25 mouse cellular contexts compared by ENCODE assay signal in the genomic region with DNA sequence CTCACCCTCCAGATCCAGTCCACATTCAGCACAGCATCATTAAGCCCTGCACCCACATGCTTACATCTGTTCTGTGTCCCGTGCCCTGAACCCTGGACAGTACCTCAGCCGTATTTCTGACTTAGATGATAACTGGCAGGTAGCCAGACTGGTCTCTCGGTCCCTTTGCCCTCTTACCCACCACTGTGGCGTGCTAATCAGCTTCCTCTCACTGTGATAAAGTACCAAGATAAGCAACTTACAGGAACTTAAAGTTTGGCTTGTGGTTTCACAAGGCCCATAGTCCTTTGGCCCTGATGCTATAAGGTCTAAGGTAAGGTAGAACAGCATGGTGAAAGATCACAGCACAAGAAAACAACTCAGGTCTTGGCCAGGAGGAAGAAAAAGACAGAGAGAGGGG. TPM values are rescaled to one million over a fixed set of nuclear protein-coding genes. Genes with fewer than 3 reads are reported as not detected.
DNase-seq lines count a peak whose midpoint lies in the region; ATAC-seq and TF ChIP-seq lines count a peak whose summit lies in the region.
"Had no signal": no experiment of that assay in that cellular context is flagged by ENCODE, and none has a peak within 500 bp of the region (broad histone marks: within the 10 kb centered on the region; RNA-seq: fewer than 3 reads in every experiment).

No protein-coding gene starts in this region.

- no peak for TF ChIP-seq CTCF in stomach, postnatal 0 days (IDR thresholded peaks at IDR 0.05; ENCODE audit: low read depth)
- no peak for TF ChIP-seq CTCF in hindbrain, postnatal 0 days (IDR thresholded peaks at IDR 0.05; ENCODE audit: low read depth)

- H3K27ac ChIP-seq in stomach, postnatal 0 days (replicated peaks): no peak overlapping the region
- no peak overlapping the region for H3K27ac ChIP-seq in hindbrain, postnatal 0 days
- H3K27ac ChIP-seq in neural tube, embryonic 15.5 days (replicated peaks): no peak overlapping the region
- H3K27ac ChIP-seq: embryonic facial prominence, embryonic 15.5 days; heart, embryonic 13.5 days; hindbrain, embryonic 14.5 days; limb, embryonic 10.5 days; neural tube, embryonic 13.5 days had no signal

- no peak overlapping the region for H3K4me2 ChIP-seq in stomach, postnatal 0 days (replicated peaks; ENCODE audit: low read depth)
- H3K4me2 ChIP-seq in hindbrain, postnatal 0 days (ENCODE audit: low read depth, low read length): no peak overlapping the region
- H3K4me2 ChIP-seq in neural tube, embryonic 15.5 days: no peak overlapping the region
- H3K4me2 ChIP-seq: embryonic facial prominence, embryonic 15.5 days; heart, embryonic 13.5 days; hindbrain, embryonic 14.5 days; neural tube, embryonic 13.5 days had no signal

- H3K9ac ChIP-seq in stomach, postnatal 0 days (ENCODE audit: low read length): no peak overlapping the region
- no peak overlapping the region for H3K9ac ChIP-seq in hindbrain, postnatal 0 days (replicated peaks; ENCODE audit: low read length)
- no peak overlapping the region for H3K9ac ChIP-seq in neural tube, embryonic 15.5 days (replicated peaks)
- H3K9ac ChIP-seq: embryonic facial prominence, embryonic 15.5 days; heart, embryonic 13.5 days; hindbrain, embryonic 14.5 days; neural tube, embryonic 13.5 days had no signal

- peak; percentile 57 for ATAC-seq in activated CD4-positive, CD25-positive, alpha-beta regulatory T cell, adult 4 months
- peak; percentile 70 for ATAC-seq in megakaryocyte, adult 5-6 weeks (ENCODE audit: poor library complexity, severe bottlenecking)
- ATAC-seq in stomach, postnatal 0 days (ENCODE audit: low FRiP score, low TSS enrichment): 0 out of 2 replicates have a peak, but pooled peaks have one; percentile 2
- ATAC-seq in hindbrain, postnatal 0 days: no peak
- ATAC-seq in neural tube, embryonic 15.5 days (ENCODE audit: low FRiP score): no peak
- ATAC-seq: forebrain, embryonic 16.5 days had no signal

- intact Hi-C loops in gastrocnemius, postnatal 14 days (cut with DNase I; ENCODE audit: low total_unique reads): no loop called here

- no peaks in the 10 kb centered on the region for H3K9me3 ChIP-seq in stomach, postnatal 0 days (ENCODE audit: control insufficient read depth, low read length)
- H3K9me3 ChIP-seq in hindbrain, postnatal 0 days (ENCODE audit: low read length): no peaks in the 10 kb centered on the region
- H3K9me3 ChIP-seq in neural tube, embryonic 15.5 days (replicated peaks): no peaks in the 10 kb centered on the region
- H3K9me3 ChIP-seq: embryonic facial prominence, embryonic 15.5 days; heart, embryonic 13.5 days; limb, embryonic 10.5 days; neural tube, embryonic 13.5 days had no signal

- WGBS in stomach, postnatal 0 days: 38% methylated on average over 4 of the region's 4 CpGs
- 42% methylated on average over 4 of the region's 4 CpGs for WGBS in hindbrain, postnatal 0 days
- 58% methylated on average over 4 of the region's 4 CpGs for WGBS in neural tube, embryonic 15.5 days

- no peak for TF ChIP-seq EP300 in stomach, postnatal 0 days (optimal IDR thresholded peaks at IDR 0.05)

- H3K4me3 ChIP-seq in stomach, postnatal 0 days (ENCODE audit: low read depth, low read length): no peak overlapping the region
- H3K4me3 ChIP-seq in hindbrain, postnatal 0 days (ENCODE audit: low read length): no peak overlapping the region
- no peak overlapping the region for H3K4me3 ChIP-seq in neural tube, embryonic 15.5 days (replicated peaks)
- H3K4me3 ChIP-seq: embryonic facial prominence, embryonic 15.5 days; heart, embryonic 13.5 days; limb, embryonic 10.5 days; neural tube, embryonic 13.5 days had no signal

- H3K4me1 ChIP-seq in stomach, postnatal 0 days (replicated peaks; ENCODE audit: control insufficient read depth, insufficient read depth): no peaks in the 10 kb centered on the region
- H3K4me1 ChIP-seq in hindbrain, postnatal 0 days (ENCODE audit: insufficient read depth, low read length): no peaks in the 10 kb centered on the region
- H3K4me1 ChIP-seq in neural tube, embryonic 15.5 days: no peaks in the 10 kb centered on the region
- H3K4me1 ChIP-seq: embryonic facial prominence, embryonic 15.5 days; limb, embryonic 10.5 days; neural tube, embryonic 13.5 days had no signal

- no peaks in the 10 kb centered on the region for H3K36me3 ChIP-seq in stomach, postnatal 0 days (ENCODE audit: control insufficient read depth, insufficient read depth, low read length)
- H3K36me3 ChIP-seq in hindbrain, postnatal 0 days (ENCODE audit: insufficient read depth, low read length): no peaks in the 10 kb centered on the region
- no peaks in the 10 kb centered on the region for H3K36me3 ChIP-seq in neural tube, embryonic 15.5 days
- H3K36me3 ChIP-seq: embryonic facial prominence, embryonic 15.5 days; heart, embryonic 13.5 days; limb, embryonic 10.5 days; neural tube, embryonic 13.5 days had no signal

- no peaks in the 10 kb centered on the region for H3K27me3 ChIP-seq in stomach, postnatal 0 days (ENCODE audit: control insufficient read depth, insufficient read depth, low read length)
- no peaks in the 10 kb centered on the region for H3K27me3 ChIP-seq in hindbrain, postnatal 0 days (ENCODE audit: insufficient read depth, low read length)
- H3K27me3 ChIP-seq in neural tube, embryonic 15.5 days (replicated peaks): no peaks in the 10 kb centered on the region
- H3K27me3 ChIP-seq: embryonic facial prominence, embryonic 15.5 days; heart, embryonic 13.5 days; neural tube, embryonic 13.5 days had no signal

- DNase-seq in urinary bladder, adult 18-20 months (ENCODE audit: low spot score in 2 of 2): peak; percentile 20 to 48
- no peak for DNase-seq in urinary bladder, postnatal 10 days (ENCODE audit: low spot score)
- no peak for DNase-seq in stomach, postnatal 0 days (ENCODE audit: low spot score)
- DNase-seq in hindbrain, postnatal 0 days (ENCODE audit: low spot score): no peak
- no peak for DNase-seq in gastrocnemius, postnatal 14 days
- DNase-seq: adrenal gland, postnatal 25 days; B cell, adult 2 months; cerebellum, adult 11 months; cerebellum, postnatal 14 days; heart, adult 11 months; kidney, adult 8-10 months; kidney, postnatal 4 days; layer of hippocampus, adult 9-11 months; lung, adult 18-20 months; lung, postnatal 14 days; right cerebral cortex, postnatal 14 days had no signal

RNA-seq across cellular contexts. Expression of gene Ppm1h, which starts 48.7 kb away (rescaled TPM):
- polyA plus RNA-seq in activated CD4-positive, CD25-positive, alpha-beta regulatory T cell, adult 4 months (2017; shearing (Covaris generic)): 10 to 100 TPM; 37.4 to 45.1 TPM
- total RNA-seq in megakaryocyte, adult 5-6 weeks (2015): 31.8 and 46.5 TPM in 2 replicates
- total RNA-seq in megakaryocyte, adult 5-6 weeks (2017): 27.9 and 36.6 TPM in 2 replicates
- 7.5 and 7.6 TPM in 2 replicates for polyA plus RNA-seq in stomach, postnatal 0 days (2015; fragmentation: Nextera tagmentation; extraction: Ambion mirVana)
- 50.6 and 60.2 TPM in 2 replicates for total RNA-seq in hindbrain, postnatal 0 days (2014; rRNA removed)
- polyA plus RNA-seq in hindbrain, postnatal 0 days (2015; fragmentation: Nextera tagmentation; extraction: Ambion mirVana): 50.3 and 54.9 TPM in 2 replicates
- total RNA-seq in gastrocnemius, postnatal 14 days (2021): 1 to 10 TPM; 1.9 to 3.3 TPM
- polyA plus RNA-seq in neural tube, embryonic 15.5 days (2015; fragmentation: Nextera tagmentation; extraction: Ambion mirVana): 32.6 and 35.1 TPM in 2 replicates

Comparison
In these comparisons a context has a peak if more than half of its experiments do, and no peak if none do; other contexts are left out.
1. DNase-seq: peak in urinary bladder, adult 18-20 months (2 of 2); none in urinary bladder, postnatal 10 days (single experiment), stomach, postnatal 0 days (single experiment), hindbrain, postnatal 0 days (single experiment) and gastrocnemius, postnatal 14 days (single experiment).
2. ATAC-seq: peak in activated CD4-positive, CD25-positive, alpha-beta regulatory T cell, adult 4 months (single experiment), megakaryocyte, adult 5-6 weeks (single experiment) and stomach, postnatal 0 days (single experiment); none in hindbrain, postnatal 0 days (single experiment) and neural tube, embryonic 15.5 days (single experiment).